Mouse (Mus musculus) B cell, adult 2 months (primary cell): ENCODE results near the gene Arsj.
A peak's percentile ranks its signal among the peaks of the same experiment; 100 is the strongest.

Experiments used
- DNase-seq, 2 experiments: peaks; one replicate each; pipeline ENCODE4 v3.0.0; 2022

The Arsj gene

DNA sequence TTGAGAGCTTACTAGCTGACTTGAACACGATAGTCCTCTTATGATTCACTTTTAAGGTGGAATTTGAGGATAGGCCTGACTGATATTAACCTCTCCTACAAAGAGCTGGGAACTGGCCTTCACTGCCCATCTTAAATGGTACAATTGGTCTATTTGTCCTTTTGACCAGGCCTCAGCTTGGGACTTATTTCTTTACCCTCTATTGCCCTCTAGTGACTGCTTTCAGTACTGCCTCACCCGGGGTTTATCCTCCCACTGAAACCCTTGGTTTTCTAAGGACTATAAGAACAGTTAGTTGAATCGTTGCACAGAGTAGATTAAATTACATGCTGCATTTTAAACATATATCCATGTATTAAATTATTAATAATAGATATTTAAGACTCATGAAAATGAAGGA is 39.4 kb downstream of the Arsj start:
- DNase-seq: peak; percentile 67 to 75

DNA sequence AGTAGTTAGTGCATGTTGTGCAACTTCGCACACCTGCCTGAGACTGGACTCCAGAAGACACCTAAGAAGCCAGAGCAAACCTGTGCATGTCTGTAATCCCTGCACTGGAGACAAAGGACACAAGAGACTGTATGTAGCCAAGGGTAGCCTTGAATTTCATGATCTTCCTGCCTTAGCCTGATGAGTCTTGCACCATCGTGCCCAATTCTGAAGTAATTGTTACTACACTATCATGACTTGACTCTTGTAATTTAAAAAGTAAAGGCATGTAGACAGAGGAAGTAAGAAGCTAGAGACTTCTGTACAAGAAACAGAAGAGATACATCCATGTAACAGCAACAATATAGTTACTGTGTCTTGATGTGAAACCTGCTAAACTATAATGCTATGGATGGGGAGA is 40.7 kb downstream of the Arsj start:
- DNase-seq: no peak

DNA sequence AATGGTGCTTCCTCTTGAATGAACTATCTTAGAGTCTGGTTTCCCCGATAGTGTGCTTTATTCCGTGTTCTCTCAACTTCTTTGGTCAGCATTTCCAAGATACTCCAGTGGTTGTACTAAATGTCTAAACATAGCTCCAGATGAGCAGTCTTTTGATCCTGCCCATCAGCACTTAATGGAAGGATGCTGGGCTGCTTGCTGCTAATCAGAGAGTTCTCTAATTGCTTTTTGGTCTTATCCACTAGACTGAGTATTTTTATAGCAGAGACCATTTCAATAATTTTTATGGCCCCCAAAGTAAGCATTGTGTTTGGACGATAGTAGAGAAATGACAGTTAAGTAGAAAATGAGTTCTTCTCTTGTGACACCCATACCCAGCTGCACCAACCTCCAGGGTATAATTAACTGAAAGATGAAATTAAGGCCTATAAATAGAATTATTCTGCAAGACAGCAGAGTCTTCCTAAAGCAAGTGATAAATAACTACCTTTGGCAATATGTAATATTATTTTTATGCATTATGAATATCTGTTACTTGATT is 67.1 kb downstream of the Arsj start:
- DNase-seq: no peak

DNA sequence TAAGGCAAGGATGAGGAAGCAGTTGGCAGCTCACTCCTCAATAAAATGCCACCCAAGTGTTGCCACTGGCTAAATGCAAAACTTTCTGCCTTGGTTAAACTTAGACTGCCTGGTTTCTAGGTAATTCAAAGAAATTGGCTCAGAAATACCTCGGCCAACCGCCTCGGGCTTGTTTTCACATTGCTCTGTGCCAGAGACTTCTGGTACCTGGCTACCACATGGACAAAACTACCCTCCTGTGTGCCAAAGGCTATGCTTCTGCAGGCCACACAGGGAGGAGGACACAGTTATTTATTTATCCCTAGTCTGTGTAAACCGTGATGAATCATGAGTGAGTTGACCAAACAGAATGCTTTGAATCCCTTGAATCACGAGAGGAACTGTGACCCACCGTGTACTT is 75.8 kb downstream of the Arsj start:
- no peak for DNase-seq

DNA sequence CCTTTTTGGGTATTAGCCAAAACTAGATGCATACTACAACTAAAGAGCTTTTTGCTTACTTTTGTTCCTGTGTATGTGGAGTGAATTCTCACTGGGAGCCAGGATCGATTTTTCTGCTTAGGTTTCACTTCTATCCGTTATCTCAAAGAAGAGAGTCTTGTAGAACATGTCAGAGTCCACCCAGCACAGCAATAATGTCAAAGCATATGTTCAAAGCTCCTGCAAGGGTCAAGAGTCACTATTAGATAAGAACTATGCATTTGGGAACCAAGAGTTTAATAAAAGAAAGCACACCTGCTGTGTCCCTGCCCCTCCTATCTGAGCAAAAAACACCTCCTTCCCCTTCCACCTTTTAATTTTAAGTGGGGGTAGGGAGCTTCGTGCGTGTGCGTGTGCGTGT is 85.6 kb downstream of the Arsj start:
- no peak for DNase-seq

DNA sequence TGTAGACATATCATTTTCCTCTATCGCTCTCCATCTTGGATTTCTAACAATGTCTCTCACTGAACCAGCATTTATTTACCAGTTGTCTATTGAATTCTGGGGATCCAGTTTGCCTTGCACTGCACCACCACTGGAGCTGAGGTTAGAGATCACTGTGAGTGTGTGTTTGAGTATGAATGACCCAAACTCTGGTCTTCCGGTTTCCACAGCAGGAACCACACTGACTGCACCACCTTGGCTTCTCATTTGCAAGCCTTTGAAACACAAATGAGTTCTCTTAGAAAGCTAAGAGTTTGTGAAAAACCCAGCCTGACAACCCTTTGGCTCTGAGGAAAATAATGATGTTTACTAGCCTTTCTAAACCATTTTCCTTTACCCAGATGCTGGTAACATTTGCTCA is 86.0 kb downstream of the Arsj start:
- no peak for DNase-seq

DNA sequence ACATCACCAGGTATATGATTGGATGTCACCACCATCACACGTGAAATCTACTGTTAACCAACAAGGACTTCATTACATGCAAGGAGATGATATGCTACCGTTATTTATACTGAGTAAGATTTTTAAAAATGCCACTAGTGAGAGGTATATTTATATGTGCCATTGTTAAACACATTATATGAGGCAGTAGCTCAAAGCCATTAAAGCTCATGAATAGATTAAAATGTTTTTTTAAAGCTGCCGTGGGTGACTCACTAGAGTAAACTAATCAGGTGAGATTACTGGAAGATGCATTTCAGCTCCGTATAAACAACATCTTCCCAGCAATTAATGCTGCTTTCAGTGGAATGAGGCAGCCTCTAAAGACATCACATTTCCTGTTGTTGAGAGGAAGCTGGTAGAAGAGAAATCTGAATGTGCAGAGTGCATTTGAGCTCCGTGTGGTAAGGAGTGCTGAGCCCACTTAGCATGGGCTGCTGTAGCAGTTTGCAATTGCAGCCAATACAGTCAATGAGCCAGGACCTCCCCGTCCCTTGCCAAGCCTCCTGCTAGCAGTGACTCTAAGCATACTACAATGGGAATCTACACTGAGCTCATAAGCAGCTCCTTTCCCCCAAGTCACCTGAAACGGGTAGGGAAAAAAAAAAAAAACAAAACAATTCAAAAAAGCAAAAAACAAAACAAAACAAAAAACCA is 92.5 kb downstream of the Arsj start:
- DNase-seq: no peak

DNA sequence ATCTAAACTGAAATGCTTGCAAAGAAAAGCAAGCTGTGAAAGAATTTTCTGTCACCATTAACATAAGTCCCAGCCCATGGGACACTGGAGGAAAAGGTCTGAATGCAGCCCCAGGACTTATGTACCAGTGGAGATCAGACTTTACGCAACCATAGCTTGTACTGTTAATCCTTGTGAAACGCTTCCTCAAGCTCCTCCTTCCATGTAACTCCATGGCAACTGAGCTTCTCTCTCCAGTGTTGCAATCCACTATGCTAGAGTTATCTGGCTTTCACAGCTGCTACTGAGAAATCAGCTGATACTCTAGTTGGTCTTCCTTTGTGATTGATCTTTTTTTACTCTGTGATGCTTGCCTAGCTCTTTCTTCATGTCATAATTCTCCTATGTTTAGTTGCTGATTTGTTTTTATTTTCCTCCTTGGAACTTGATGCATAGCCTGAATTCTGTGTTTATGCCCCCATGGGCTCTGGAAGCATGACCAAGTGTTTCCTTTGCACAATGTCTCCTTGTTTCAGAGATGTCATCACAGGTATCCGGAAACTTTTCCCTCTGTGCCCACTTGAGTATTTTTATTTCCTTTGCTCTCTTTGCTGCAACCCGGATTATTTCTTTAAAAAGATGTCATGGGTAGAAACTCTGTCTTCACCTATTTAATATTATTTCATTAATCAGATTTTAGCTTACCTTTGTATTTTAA is 99.8 kb downstream of the Arsj start:
- no peak for DNase-seq

DNA sequence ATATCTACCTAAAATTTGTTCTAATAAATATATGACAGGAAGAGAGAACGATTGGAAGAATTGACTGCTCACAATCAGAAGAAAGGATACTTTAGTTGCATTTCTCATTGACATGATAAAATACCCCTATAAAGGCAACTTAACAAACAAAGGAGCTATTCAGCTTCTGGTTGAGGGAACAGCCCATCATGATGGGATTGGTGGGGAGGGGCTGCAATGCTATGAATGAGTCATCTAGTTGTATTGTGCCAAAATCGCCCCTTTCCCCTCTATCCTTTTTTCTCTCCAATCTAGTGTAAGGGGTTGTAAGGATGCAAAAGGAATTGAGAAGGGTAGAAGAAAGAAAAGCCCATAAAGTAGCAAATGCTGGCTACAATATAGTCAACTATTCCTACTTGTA is 100.8 kb downstream of the Arsj start:
- no peak for DNase-seq
